Mouse (Mus musculus) layer of hippocampus, adult 8-10 months (tissue): Measurements from ENCODE around the gene Gm4952. TPM values are rescaled to one million over a fixed set of nuclear protein-coding genes. Genes with fewer than 3 reads are reported as not detected.
"Not testable (repeated sequence)": the region's sequence is repeated elsewhere in the genome, so short reads cannot be mapped to it uniquely, and the experiment has no call there.

ENCODE experiments used
- DNase-seq, 2 experiments: peaks; one replicate each; pipeline ENCODE4 v3.0.0; 2022; ENCODE audit warnings: low spot score in 2 of 2
- total RNA-seq, 4 experiments: library from RNA; stranded (reverse); gene quantifications; 2 replicates each; pipeline ENCODE4 v1.2.4; 2022

The Gm4952 gene
- total RNA-seq, 4 experiments from 2014 or later = not detected

GRCm38 (mm10) chr19:12600684-12601480 is 1.1 kb downstream of the Gm4952 start:
- no peak for DNase-seq

- DNase-seq = no peak
Measured at GRCm38 (mm10) chr19:12608336-12608735, 8.6 kb downstream of the Gm4952 start.

- DNase-seq = no peak
Measured at GRCm38 (mm10) chr19:12613646-12614045, 13.9 kb downstream of the Gm4952 start.

GRCm38 (mm10) chr19:12633176-12633575 is 33.4 kb downstream of the Gm4952 start, which contains the start of gene Glyat:
TSS of gene Glyat (plus strand) at chr19:12633308.
- no peak for DNase-seq

GRCm38 (mm10) chr19:12634259-12634658 is 34.5 kb downstream of the Gm4952 start:
- no peak for DNase-seq

GRCm38 (mm10) chr19:12634963-12635362 is 35.2 kb downstream of the Gm4952 start:
- DNase-seq = no peak

- DNase-seq = no peak
Measured at GRCm38 (mm10) chr19:12636863-12637262, 37.1 kb downstream of the Gm4952 start.

- no peak for DNase-seq
Measured at GRCm38 (mm10) chr19:12638049-12638448, 38.3 kb downstream of the Gm4952 start.

- DNase-seq = no peak
Measured at GRCm38 (mm10) chr19:12649511-12649910, 49.7 kb downstream of the Gm4952 start.

GRCm38 (mm10) chr19:12666156-12666555 is 66.4 kb downstream of the Gm4952 start:
- DNase-seq = no peak

- DNase-seq = not testable (repeated sequence)
Measured at GRCm38 (mm10) chr19:12668601-12669000, 68.8 kb downstream of the Gm4952 start.

- DNase-seq = no peak
Measured at GRCm38 (mm10) chr19:12670139-12670538, 70.4 kb downstream of the Gm4952 start, which contains the start of gene Olfr1442. TSS of gene Olfr1442 (plus strand) at chr19:12670439.

- no peak for DNase-seq
Measured at GRCm38 (mm10) chr19:12671051-12671450, 71.3 kb downstream of the Gm4952 start.

GRCm38 (mm10) chr19:12677812-12678211 is 78.0 kb downstream of the Gm4952 start, which contains the start of gene Olfr1443:
TSS of gene Olfr1443 (plus strand) at chr19:12678112.
- DNase-seq = no peak

Other genes starting within 250 kb of the Gm4952 start
- gene Olfr1440, start 212.7 kb upstream of the Gm4952 start, total RNA-seq = not detected
- not detected for gene Olfr1441, start 182.5 kb upstream of the Gm4952 start, total RNA-seq
- not detected for gene Pfpl, start 172.1 kb upstream of the Gm4952 start, total RNA-seq
- 100 to 1,000 TPM in 2 of 4 experiments, 1 to 10 TPM in 2; 7.5 to 158 (median 61.7) TPM for gene Mpeg1, start 139.2 kb upstream of the Gm4952 start, total RNA-seq
- gene Dtx4, start 98.5 kb upstream of the Gm4952 start, total RNA-seq = 10 to 100 TPM; 37.1 to 40.9 (median 39.5) TPM
- gene Fam111a, start 54.2 kb upstream of the Gm4952 start, total RNA-seq = 1 to 10 TPM; 1.4 to 3.9 (median 2.3) TPM
- gene Glyat, start 33.3 kb downstream of the Gm4952 start, total RNA-seq = under 1 TPM in 3 of 4 experiments, not detected in 1; 0.11 to 0.32 (median 0.16) TPM
- not detected for gene Olfr1442, start 70.5 kb downstream of the Gm4952 start, total RNA-seq
- gene Olfr1443, start 78.1 kb downstream of the Gm4952 start, total RNA-seq = not detected
- gene Keg1, start 95.8 kb downstream of the Gm4952 start, total RNA-seq = not detected
- 1 to 10 TPM; 4.0 to 4.9 (median 4.6) TPM for gene Cntf, start 165.7 kb downstream of the Gm4952 start, total RNA-seq
- 10 to 100 TPM; 87.1 to 94.7 (median 90.9) TPM for gene Zfp91, start 196.2 kb downstream of the Gm4952 start, total RNA-seq
- gene Lpxn, start 196.2 kb downstream of the Gm4952 start, total RNA-seq = 1 to 10 TPM; 1.4 to 6.1 (median 2.7) TPM
- not detected for gene Gm5244, start 246.7 kb downstream of the Gm4952 start, total RNA-seq